Mouse (Mus musculus) limb, embryonic 14.5 days (tissue): Measurements from ENCODE around the gene Dpyd. TPM values are rescaled to one million over a fixed set of nuclear protein-coding genes. Genes with fewer than 3 reads are reported as not detected.

Source experiments
- ATAC-seq: fragments of 200-750 bp; cut with Nextera tagmentation; 2 replicates; pipeline ENCODE4 v1.8.0; 2017; ENCODE audit warnings: low read depth, moderate number of reproducible peaks, moderate TSS enrichment; ENCODE audit not compliant: low FRiP score
- DNase-seq: peaks from one replicate; pipeline ENCODE4 v3.0.0-alpha.2; 2015; ENCODE audit warnings: low spot score
- H3K27ac ChIP-seq: fragments of 300-500 bp; sonication (generic); replicated peaks from 2 replicates; pipeline ENCODE4 v1.5.1; 2014; ENCODE audit warnings: low read depth, mild to moderate bottlenecking, low read length, moderate library complexity, mixed read lengths
- H3K27me3 ChIP-seq: fragments of 300-500 bp; sonication (generic); 2 replicates; pipeline ENCODE4 v1.6.1; 2014; ENCODE audit warnings: low read length, mixed read lengths; ENCODE audit not compliant: control insufficient read depth, insufficient read depth
- H3K36me3 ChIP-seq: fragments of 300-500 bp; sonication (generic); 2 replicates; pipeline ENCODE4 v1.6.1; 2014; ENCODE audit warnings: mild to moderate bottlenecking, low read length, moderate library complexity, mixed read lengths; ENCODE audit not compliant: control insufficient read depth, insufficient read depth
- H3K4me1 ChIP-seq: fragments of 300-500 bp; sonication (generic); 2 replicates; pipeline ENCODE4 v1.6.1; 2014; ENCODE audit warnings: antibody characterized with exemption, low read length, mixed read lengths; ENCODE audit not compliant: control insufficient read depth, insufficient read depth
- H3K4me2 ChIP-seq: fragments of 300-500 bp; sonication (generic); replicated peaks from 2 replicates; pipeline ENCODE4 v1.6.1; 2014; ENCODE audit warnings: low read depth, mild to moderate bottlenecking, low read length, moderate library complexity; ENCODE audit not compliant: severe bottlenecking
- H3K4me3 ChIP-seq: fragments of 300-500 bp; sonication (generic); replicated peaks from 2 replicates; pipeline ENCODE4 v1.5.1; 2014; ENCODE audit warnings: low read length
- H3K9ac ChIP-seq: fragments of 300-500 bp; sonication (generic); 2 replicates; pipeline ENCODE4 v1.6.1; 2014; ENCODE audit warnings: mild to moderate bottlenecking, low read depth, low read length, moderate library complexity; ENCODE audit not compliant: severe bottlenecking
- H3K9me3 ChIP-seq: fragments of 300-500 bp; sonication (generic); 2 replicates; pipeline ENCODE4 v1.6.1; 2016; ENCODE audit warnings: low read length; ENCODE audit not compliant: control insufficient read depth
- POLR2A ChIP-seq: fragments of 200-500 bp; IDR thresholded peaks from 2 replicates; pipeline ENCODE4 v1.8.0; 2012; ENCODE audit warnings: inconsistent platforms, mild to moderate bottlenecking, moderate library complexity, borderline replicate concordance; ENCODE audit not compliant: insufficient read depth, insufficient read length; ENCODE audit errors: extremely low read depth
- WGBS: fragments of 180-500 bp; shearing (Covaris S2); extraction: QIAGEN DNeasy Blood & Tissue Kit; methylation state at CpG from one replicate; pipeline ENCODE4 v1.1.7; 2014; 5-methylcytosine and 5-hydroxymethylcytosine counted together
- polyA plus RNA-seq, 2 experiments: library from polyadenylated mRNA; depleted of rRNA in 1 of 2; stranded (reverse) in 1 of 2; unstranded in 1 of 2; fragments of >200 nt; fragmentation: Nextera tagmentation in 1 of 2; extraction: Ambion mirVana in 1 of 2; gene quantifications; 2 replicates each; pipeline versions ENCODE4 v1.2.1 to v1.2.3; 2012 to 2014

The Dpyd gene
- polyA plus RNA-seq, 2 experiments = 3.1 to 5.2 TPM

GRCm38 (mm10) chr3:119402836-119403728 lies 841.2 kb downstream of the Dpyd start:
- DNase-seq = peak; percentile 4
- ATAC-seq = 0 out of 2 replicates have a peak, but pooled peaks have one; percentile 44
- Histone ChIP-seq H3K4me3 (no peak overlapping the region), H3K27ac (no peak overlapping the region), H3K9me3 (no peaks in the 10 kb centered on the region), H3K36me3 (no peaks in the 10 kb centered on the region), H3K27me3 (no peaks in the 10 kb centered on the region), H3K4me2 (no peak overlapping the region), H3K4me1 (no peaks in the 10 kb centered on the region), H3K9ac (no peak overlapping the region)
- no peak for TF ChIP-seq POLR2A
- WGBS = 21% methylated on average over 7 of the region's 7 CpGs

DNA sequence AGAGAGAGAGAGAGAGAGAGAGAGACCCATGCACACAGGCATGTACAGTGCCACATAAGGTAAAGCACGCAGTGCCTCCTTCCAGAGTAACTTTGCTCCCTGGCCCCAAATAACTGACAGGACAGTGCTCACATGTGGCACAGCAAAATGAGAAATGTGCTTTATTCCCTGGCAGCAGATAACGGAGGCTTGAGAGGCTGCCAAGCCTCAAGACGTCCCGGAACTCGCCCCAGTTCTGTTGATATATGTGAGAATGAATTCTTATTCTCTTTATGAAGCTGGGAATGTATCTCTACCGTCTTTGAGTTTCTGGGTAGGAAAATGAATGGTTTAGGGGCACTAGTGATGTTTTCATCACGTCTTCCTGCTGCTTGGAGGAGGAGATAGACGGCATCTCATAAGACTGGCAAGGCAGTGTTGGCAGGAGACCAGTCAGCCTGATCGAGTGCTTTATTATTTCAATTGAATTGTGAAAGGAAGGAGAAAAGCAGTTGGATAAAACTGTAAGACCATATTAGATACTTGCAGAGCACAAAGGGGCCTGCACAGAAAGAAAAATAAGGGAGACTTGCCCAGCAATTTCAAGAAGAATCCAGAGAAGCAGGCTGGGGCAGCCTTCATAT lies 857.3 kb downstream of the Dpyd start:
- no peak overlapping the region for H3K27ac ChIP-seq
- TF ChIP-seq POLR2A = no peak
- H3K9ac ChIP-seq = no peak overlapping the region
- H3K4me1 ChIP-seq = no peaks in the 10 kb centered on the region
- WGBS = 74% methylated on average over 9 of the region's 9 CpGs
- H3K27me3 ChIP-seq = no peaks in the 10 kb centered on the region
- no peak overlapping the region for H3K4me2 ChIP-seq
- no peaks in the 10 kb centered on the region for H3K9me3 ChIP-seq
- H3K4me3 ChIP-seq = no peak overlapping the region
- ATAC-seq (no peak), DNase-seq (no peak)
- no peaks in the 10 kb centered on the region for H3K36me3 ChIP-seq

DNA sequence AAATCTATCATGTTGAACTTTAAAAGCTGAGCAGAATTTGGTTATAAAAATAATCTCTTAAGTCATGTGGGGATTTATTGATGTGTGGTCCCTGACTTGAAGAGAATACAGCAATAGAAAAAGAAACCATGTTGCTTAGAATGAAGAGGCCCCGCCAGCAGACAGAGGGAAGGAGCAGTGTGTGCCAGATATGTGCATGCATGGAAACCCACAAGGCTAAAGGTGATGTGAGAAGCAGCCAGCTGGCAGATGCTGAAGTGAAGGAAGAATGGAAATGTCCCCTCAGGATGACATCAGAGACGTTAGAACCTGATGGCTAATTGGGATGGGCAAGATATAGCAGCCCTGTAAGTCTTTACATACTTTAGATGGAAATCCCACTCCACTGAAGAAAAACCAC lies 857.8 kb downstream of the Dpyd start:
- no peak overlapping the region for H3K27ac ChIP-seq
- ATAC-seq (0 out of 2 replicates have a peak, but pooled peaks have one; percentile 41), DNase-seq (peak; percentile 19)
- no peaks in the 10 kb centered on the region for H3K4me1 ChIP-seq
- H3K9me3 ChIP-seq = no peaks in the 10 kb centered on the region
- no peak overlapping the region for H3K4me2 ChIP-seq
- 78% methylated on average over 2 of the region's 2 CpGs for WGBS
- no peaks in the 10 kb centered on the region for H3K27me3 ChIP-seq
- no peak overlapping the region for H3K4me3 ChIP-seq
- no peaks in the 10 kb centered on the region for H3K36me3 ChIP-seq
- no peak overlapping the region for H3K9ac ChIP-seq
- no peak for TF ChIP-seq POLR2A

DNA sequence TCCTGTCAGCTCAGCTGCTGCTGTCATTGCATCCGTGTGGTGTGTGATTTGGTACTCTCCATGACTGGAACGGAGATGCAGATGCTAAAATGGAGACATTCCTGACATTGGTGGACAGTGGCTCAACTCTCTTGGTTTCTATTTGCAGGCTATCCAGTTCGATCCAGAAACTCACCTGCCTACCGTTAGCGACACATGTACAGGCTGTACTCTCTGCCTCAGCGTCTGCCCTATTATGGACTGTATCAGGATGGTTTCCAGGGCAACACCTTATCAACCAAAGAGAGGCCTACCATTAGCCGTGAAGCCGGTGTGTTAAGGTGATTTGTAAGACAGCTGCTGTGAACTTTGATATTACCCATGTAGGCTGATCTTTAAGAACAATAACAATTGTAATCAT lies 869.4 kb downstream of the Dpyd start:
- H3K27ac ChIP-seq = no peak overlapping the region
- DNase-seq (no peak), ATAC-seq (no peak)
- H3K36me3 ChIP-seq = no peaks in the 10 kb centered on the region
- no peak overlapping the region for H3K4me3 ChIP-seq
- H3K4me2 ChIP-seq = no peak overlapping the region
- H3K4me1 ChIP-seq = no peaks in the 10 kb centered on the region
- no peaks in the 10 kb centered on the region for H3K9me3 ChIP-seq
- H3K9ac ChIP-seq = no peak overlapping the region
- no peak for TF ChIP-seq POLR2A
- H3K27me3 ChIP-seq = no peaks in the 10 kb centered on the region
- WGBS = 74% methylated on average over 8 of the region's 8 CpGs

GRCm38 (mm10) chr3:119431757-119432156 lies 869.8 kb downstream of the Dpyd start:
- TF ChIP-seq POLR2A = no peak
- WGBS = 63% methylated on average over 7 of the region's 7 CpGs
- Histone ChIP-seq H3K4me3 (no peak overlapping the region), H3K9me3 (no peaks in the 10 kb centered on the region), H3K4me2 (no peak overlapping the region), H3K9ac (no peak overlapping the region), H3K27me3 (no peaks in the 10 kb centered on the region), H3K36me3 (no peaks in the 10 kb centered on the region), H3K27ac (no peak overlapping the region), H3K4me1 (no peaks in the 10 kb centered on the region)
- ATAC-seq (no peak), DNase-seq (no peak)
